Mouse (Mus musculus) olfactory bulb, adult 2 months (tissue): ENCODE data around the gene Clptm1.

ENCODE experiments used
- CTCF ChIP-seq: fragments of 200-500 bp; IDR thresholded peaks from 2 replicates; pipeline ENCODE4 v1.5.1; 2012; ENCODE audit warnings: low read depth, mild to moderate bottlenecking, low read length, moderate library complexity; ENCODE audit not compliant: insufficient read depth
- POLR2A ChIP-seq: fragments of 200-500 bp; IDR thresholded peaks from 2 replicates; pipeline ENCODE4 v1.6.1; 2012; ENCODE audit warnings: mild to moderate bottlenecking, low read depth, low read length, moderate library complexity; ENCODE audit not compliant: insufficient read depth

DNA sequence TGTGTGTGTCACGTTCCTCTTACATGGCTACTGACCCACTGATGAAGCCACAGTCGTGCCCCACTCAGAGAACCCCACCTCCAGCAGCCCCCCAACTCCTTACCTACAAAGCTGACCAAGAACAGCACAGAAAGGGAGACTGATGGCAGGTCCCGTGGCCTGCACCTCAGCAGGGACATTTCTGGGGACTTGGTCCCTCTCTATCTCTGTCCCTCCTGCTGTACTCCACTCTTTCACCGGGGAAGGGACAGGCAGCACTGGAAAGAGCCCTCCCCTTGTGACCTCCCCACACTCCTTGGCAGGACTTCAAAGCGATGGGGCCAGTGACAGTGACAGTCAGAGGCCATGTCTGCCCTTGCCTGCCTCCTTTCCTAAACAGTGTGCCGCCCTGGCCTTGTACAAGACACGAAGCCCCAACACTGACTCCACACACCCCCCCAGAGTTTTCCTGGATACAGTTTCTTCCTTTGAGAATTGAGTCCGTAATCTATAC lies 16.4 kb upstream of the Clptm1 start, which contains the start of the genes Gm44805 and Apoc4:
- no peak for TF ChIP-seq POLR2A
- no peak for TF ChIP-seq CTCF
